Mouse (Mus musculus): ENCODE measurements around the gene Per3.

The Per3 gene

DNA sequence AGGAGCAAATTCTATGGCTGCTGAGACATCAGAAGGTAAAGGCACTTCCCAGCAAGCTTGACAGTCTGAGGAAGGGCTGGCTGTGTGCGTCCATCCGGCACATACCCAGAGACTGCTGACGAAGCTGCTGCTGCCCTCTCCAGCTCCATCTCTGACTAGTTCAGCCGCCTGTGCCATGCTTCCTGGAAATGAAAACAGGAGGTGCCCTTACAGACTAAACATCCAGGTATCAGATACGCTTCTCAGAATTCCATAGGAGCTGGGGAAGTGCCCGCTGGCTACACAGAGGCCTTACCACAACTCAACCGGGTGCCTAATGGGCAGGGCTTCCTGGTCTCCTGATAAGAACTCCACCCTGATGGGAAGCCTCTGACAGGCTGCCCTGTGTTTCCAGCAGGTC lies 85.9 kb downstream of the Per3 start:
- no peak for DNase-seq (ENCODE audit: low read depth, low spot score)

DNA sequence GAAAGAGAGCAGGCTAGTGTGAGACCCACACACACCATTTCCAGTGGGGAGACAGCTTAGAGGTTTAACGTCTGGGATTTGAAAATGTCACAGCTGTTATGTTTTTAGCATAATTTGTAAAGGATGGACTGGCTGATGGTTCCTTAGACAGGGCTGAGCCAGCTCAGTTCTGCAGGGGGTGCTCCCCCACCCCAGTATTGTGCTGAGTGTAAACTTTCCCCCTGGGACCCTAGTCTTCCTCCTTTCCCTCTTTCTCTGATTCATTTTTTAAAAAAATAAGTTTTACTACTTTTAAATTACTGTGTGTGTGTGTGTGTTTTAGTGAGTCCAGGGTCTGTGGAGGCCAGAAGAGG lies 87.4 kb downstream of the Per3 start:
- no peak for DNase-seq (ENCODE audit: low read depth, low spot score)

DNA sequence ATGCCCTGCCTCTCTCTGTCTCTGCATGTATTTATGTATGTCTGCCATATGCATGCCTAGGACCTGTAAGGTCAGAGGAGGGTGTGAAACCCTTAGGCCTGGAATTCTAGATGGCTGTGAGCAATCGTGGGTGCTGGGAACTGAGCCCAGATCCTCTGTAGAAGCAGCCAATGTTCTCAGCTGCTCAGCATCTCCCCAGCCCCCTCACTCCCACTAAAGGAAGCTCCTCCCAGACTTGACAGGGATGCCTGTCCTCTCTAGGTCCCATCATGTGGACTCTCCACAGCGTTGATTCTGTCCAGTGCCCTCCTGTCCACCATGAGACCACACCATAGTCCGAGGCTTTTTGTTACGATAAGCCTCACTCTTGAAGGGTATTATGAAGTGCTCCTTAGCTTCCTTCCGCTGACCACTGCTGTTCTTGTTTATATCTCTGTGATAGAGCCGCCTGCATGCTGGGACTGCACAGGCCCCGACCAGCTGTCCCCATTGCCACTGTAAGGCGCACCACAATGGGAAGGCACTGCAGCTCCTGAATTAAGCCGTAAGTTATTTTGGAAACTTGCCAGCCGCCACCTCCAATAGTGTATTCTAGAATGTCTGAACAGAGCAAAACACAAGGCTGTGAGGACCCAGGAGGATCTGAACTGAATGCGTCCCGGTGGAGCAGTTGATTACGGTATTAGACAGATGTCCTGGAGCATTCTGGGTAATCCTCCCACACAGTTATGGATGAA lies 87.9 kb downstream of the Per3 start:
- no peak for DNase-seq (ENCODE audit: low read depth, low spot score)

All from ZHBTc4 (cell line).